23 mouse cellular contexts compared by ENCODE assay signal in genomic region chr2:110230753-110231152, GRCm38 (mm10).
A peak's percentile ranks its signal among the peaks of the same experiment; 100 is the strongest.
DNase-seq lines count a peak whose midpoint lies in the region; ATAC-seq and TF ChIP-seq lines count a peak whose summit lies in the region.
"Had no signal": no experiment of that assay in that cellular context is flagged by ENCODE, and none has a peak within 500 bp of the region (broad histone marks: within the 10 kb centered on the region; RNA-seq: fewer than 3 reads in every experiment).

No protein-coding gene starts in this region.

- peak; percentile 27 for DNase-seq in adrenal gland, postnatal 10 days
- no peak for DNase-seq in adrenal gland, postnatal 4 days (ENCODE audit: low spot score in 2 of 2)
- no peak for DNase-seq in kidney, adult 11 months
- no peak for DNase-seq in midbrain, postnatal 0 days (ENCODE audit: low spot score)
- DNase-seq in limb, embryonic 14.5 days (ENCODE audit: low spot score) = no peak
- no peak for DNase-seq in cerebellum, postnatal 14 days
- DNase-seq: cerebellum, adult 11 months; cerebellum, postnatal 10 days; gastrocnemius, postnatal 14 days; heart, adult 2 months; liver, embryonic 13.5 days; lung, embryonic 14.5 days; thymus, postnatal 14 days had no signal

- H3K4me3 ChIP-seq in kidney, embryonic 14.5 days (ENCODE audit: low read length) = no peak overlapping the region
- no peak overlapping the region for H3K4me3 ChIP-seq in midbrain, postnatal 0 days (ENCODE audit: low read depth, low read length)
- no peak overlapping the region for H3K4me3 ChIP-seq in midbrain, embryonic 15.5 days
- H3K4me3 ChIP-seq in limb, embryonic 14.5 days (replicated peaks; ENCODE audit: low read length) = no peak overlapping the region
- H3K4me3 ChIP-seq: erythroblast, embryonic 14.5 days; heart, adult 2 months; heart, embryonic 15.5 days; hindbrain, embryonic 10.5 days; liver, embryonic 13.5 days; midbrain, embryonic 12.5 days had no signal

- no peak overlapping the region for H3K9ac ChIP-seq in kidney, embryonic 14.5 days (ENCODE audit: low read depth, low read length)
- 0 out of 2 replicates have a peak overlapping the region, but pooled peaks have one; percentile 8 for H3K9ac ChIP-seq in midbrain, postnatal 0 days (replicated peaks; ENCODE audit: low read length, poor library complexity, severe bottlenecking)
- H3K9ac ChIP-seq in midbrain, embryonic 15.5 days = no peak overlapping the region
- no peak overlapping the region for H3K9ac ChIP-seq in limb, embryonic 14.5 days (ENCODE audit: low read depth, low read length, severe bottlenecking)
- H3K9ac ChIP-seq: heart, embryonic 15.5 days; liver, embryonic 13.5 days; lung, embryonic 14.5 days; midbrain, embryonic 12.5 days had no signal

- WGBS in kidney, embryonic 14.5 days = 49% methylated on average over 4 of the region's 4 CpGs
- 86% methylated on average over 4 of the region's 4 CpGs for WGBS in midbrain, postnatal 0 days
- WGBS in midbrain, embryonic 15.5 days = 84% methylated on average over 4 of the region's 4 CpGs
- WGBS in limb, embryonic 14.5 days = 63% methylated on average over 4 of the region's 4 CpGs

- no peaks in the 10 kb centered on the region for H3K27me3 ChIP-seq in kidney, embryonic 14.5 days (ENCODE audit: control insufficient read depth, insufficient read depth, low read length)
- H3K27me3 ChIP-seq in midbrain, postnatal 0 days (ENCODE audit: insufficient read depth, low read length) = no peaks in the 10 kb centered on the region
- H3K27me3 ChIP-seq in midbrain, embryonic 15.5 days (replicated peaks) = no peaks in the 10 kb centered on the region
- H3K27me3 ChIP-seq in limb, embryonic 14.5 days (ENCODE audit: control insufficient read depth, insufficient read depth, low read length) = no peaks in the 10 kb centered on the region
- H3K27me3 ChIP-seq: heart, embryonic 15.5 days; liver, embryonic 13.5 days; midbrain, embryonic 12.5 days had no signal

- ATAC-seq in kidney, embryonic 14.5 days (ENCODE audit: low FRiP score, low TSS enrichment) = peak; percentile 29; the same call in 1 of the 2 replicates
- ATAC-seq in midbrain, postnatal 0 days (ENCODE audit: low FRiP score) = no peak
- no peak for ATAC-seq in midbrain, embryonic 15.5 days (replicated peaks)
- no peak for ATAC-seq in limb, embryonic 14.5 days (ENCODE audit: low FRiP score, low read depth)
- ATAC-seq: activated CD4-positive, CD25-positive, alpha-beta regulatory T cell, adult 4 months; hindbrain, postnatal 0 days; intestine, postnatal 0 days had no signal

- H3K9me3 ChIP-seq in kidney, embryonic 14.5 days (ENCODE audit: control insufficient read depth, low read length) = no peaks in the 10 kb centered on the region
- H3K9me3 ChIP-seq in midbrain, postnatal 0 days (ENCODE audit: low read length) = no peaks in the 10 kb centered on the region
- no peaks in the 10 kb centered on the region for H3K9me3 ChIP-seq in midbrain, embryonic 15.5 days
- no peaks in the 10 kb centered on the region for H3K9me3 ChIP-seq in limb, embryonic 14.5 days (ENCODE audit: control insufficient read depth, low read length)
- H3K9me3 ChIP-seq: G1E; heart, embryonic 15.5 days; hindbrain, embryonic 10.5 days; liver, embryonic 13.5 days; midbrain, embryonic 12.5 days had no signal

- H3K4me1 ChIP-seq in kidney, embryonic 14.5 days (ENCODE audit: control insufficient read depth, insufficient read depth, low read length) = no peaks in the 10 kb centered on the region; the same call in 1 of the 2 replicates
- no peaks in the 10 kb centered on the region for H3K4me1 ChIP-seq in midbrain, postnatal 0 days (ENCODE audit: insufficient read depth, low read length)
- H3K4me1 ChIP-seq in midbrain, embryonic 15.5 days = no peaks in the 10 kb centered on the region
- H3K4me1 ChIP-seq in limb, embryonic 14.5 days (ENCODE audit: control insufficient read depth, insufficient read depth, low read length) = peaks cover 16% of the 10 kb centered on the region
- H3K4me1 ChIP-seq: liver, embryonic 13.5 days; midbrain, embryonic 12.5 days had no signal

- H3K36me3 ChIP-seq in kidney, embryonic 14.5 days (ENCODE audit: control insufficient read depth, insufficient read depth, low read length) = no peaks in the 10 kb centered on the region
- no peaks in the 10 kb centered on the region for H3K36me3 ChIP-seq in midbrain, postnatal 0 days (ENCODE audit: insufficient read depth, low read length)
- H3K36me3 ChIP-seq in midbrain, embryonic 15.5 days (replicated peaks) = no peaks in the 10 kb centered on the region
- no peaks in the 10 kb centered on the region for H3K36me3 ChIP-seq in limb, embryonic 14.5 days (ENCODE audit: control insufficient read depth, insufficient read depth, low read length)
- H3K36me3 ChIP-seq: G1E; heart, embryonic 15.5 days; hindbrain, embryonic 10.5 days; liver, embryonic 13.5 days; midbrain, embryonic 12.5 days had no signal

- H3K27ac ChIP-seq in kidney, embryonic 14.5 days (ENCODE audit: low read depth, low read length) = no peak overlapping the region
- H3K27ac ChIP-seq in midbrain, postnatal 0 days (ENCODE audit: low read depth, low read length) = no peak overlapping the region
- H3K27ac ChIP-seq in midbrain, embryonic 15.5 days = no peak overlapping the region
- 0 out of 2 replicates have a peak overlapping the region, but pooled peaks have one; percentile 6 for H3K27ac ChIP-seq in limb, embryonic 14.5 days (replicated peaks; ENCODE audit: low read depth, low read length)
- H3K27ac ChIP-seq: heart, adult 2 months; heart, embryonic 15.5 days; hindbrain, embryonic 10.5 days; hindbrain, postnatal 0 days; liver, embryonic 13.5 days; midbrain, embryonic 12.5 days had no signal

- H3K4me2 ChIP-seq in kidney, embryonic 14.5 days (replicated peaks; ENCODE audit: low read depth, low read length) = no peak overlapping the region
- H3K4me2 ChIP-seq in midbrain, postnatal 0 days (ENCODE audit: low read depth, low read length, poor library complexity, severe bottlenecking) = no peak overlapping the region
- no peak overlapping the region for H3K4me2 ChIP-seq in midbrain, embryonic 15.5 days
- no peak overlapping the region for H3K4me2 ChIP-seq in limb, embryonic 14.5 days (replicated peaks; ENCODE audit: low read depth, low read length, severe bottlenecking)
- H3K4me2 ChIP-seq: heart, embryonic 15.5 days; liver, embryonic 13.5 days; lung, embryonic 14.5 days; midbrain, embryonic 12.5 days had no signal

- no peak for TF ChIP-seq CTCF in midbrain, postnatal 0 days (IDR thresholded peaks at IDR 0.05)

- no peak for TF ChIP-seq POLR2A in limb, embryonic 14.5 days (IDR thresholded peaks at IDR 0.05; ENCODE audit: borderline replicate concordance, extremely low read depth, insufficient read depth, insufficient read length)
